Mouse (Mus musculus) embryo, embryonic 10.5 days (tissue): Measurements from ENCODE around the gene Lef1.

ENCODE experiments used
- DNase-seq: peaks from one replicate; pipeline ENCODE4 v3.0.0-alpha.2; 2015; ENCODE audit warnings: low spot score

The Lef1 gene

DNA sequence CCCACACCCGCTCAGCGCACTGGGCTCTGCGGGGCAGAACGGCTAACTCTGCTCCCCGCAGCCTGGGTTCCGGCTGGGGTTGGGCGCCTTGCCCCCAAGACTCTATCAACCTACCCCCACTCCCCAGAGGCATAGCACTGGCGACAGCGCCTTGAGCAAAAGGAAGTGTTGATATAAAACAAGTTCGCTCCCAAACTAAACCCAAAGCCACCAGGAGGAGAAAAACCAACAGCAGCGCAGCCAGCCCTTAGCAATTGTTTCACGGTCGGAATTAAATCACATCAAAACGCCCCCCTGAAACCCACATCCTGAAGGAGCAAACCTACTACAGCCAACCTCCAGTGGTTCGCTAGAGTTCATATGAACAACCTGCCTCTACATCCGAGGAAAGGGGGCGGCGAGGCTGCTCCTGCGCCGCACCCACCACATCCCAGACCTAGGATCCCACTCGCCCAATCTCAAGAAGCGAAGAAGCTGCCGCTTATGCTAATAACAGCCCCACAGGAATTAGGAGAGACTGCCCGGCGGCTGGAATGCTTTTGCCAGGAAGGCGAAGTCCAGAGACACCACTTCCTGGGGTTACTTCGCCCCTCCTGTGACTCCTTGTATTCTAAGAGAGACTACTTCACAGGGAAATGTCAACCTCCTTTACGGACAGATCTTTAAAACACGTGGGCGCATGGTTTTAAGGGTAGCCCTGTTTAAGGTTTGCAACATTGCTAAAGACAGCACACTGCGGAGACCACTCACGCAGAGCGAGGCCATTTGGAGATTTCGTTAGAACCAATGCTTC is 2.8 kb upstream of the Lef1 start:
- DNase-seq: peak; percentile 64

DNA sequence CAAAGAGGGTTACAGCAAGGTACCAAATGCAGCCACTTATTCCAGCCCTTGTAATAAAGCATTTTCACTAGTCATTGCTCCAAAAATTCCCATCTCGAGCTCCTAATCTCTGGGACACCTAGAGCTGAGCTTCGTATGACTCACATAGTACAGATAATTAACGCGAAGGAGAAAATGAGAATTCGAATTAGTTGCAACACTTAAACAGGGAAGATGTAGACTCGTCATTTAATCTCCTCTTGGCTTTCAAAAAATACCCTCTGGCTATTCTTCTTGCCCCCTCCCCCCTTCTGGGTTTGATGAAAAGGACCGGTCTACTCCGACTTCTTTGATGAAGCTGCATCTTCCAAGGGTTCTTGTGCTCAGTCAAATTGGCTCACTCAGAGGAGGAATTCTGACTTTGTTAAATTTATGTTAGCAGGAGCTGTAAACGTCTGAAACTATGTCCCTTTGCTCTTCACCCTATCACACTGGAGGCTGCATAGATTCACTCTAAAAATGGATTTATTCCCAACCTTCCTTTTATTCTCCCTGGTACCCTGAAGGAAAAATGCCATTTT is 2.1 kb upstream of the Lef1 start:
- DNase-seq: peak; percentile 51

DNA sequence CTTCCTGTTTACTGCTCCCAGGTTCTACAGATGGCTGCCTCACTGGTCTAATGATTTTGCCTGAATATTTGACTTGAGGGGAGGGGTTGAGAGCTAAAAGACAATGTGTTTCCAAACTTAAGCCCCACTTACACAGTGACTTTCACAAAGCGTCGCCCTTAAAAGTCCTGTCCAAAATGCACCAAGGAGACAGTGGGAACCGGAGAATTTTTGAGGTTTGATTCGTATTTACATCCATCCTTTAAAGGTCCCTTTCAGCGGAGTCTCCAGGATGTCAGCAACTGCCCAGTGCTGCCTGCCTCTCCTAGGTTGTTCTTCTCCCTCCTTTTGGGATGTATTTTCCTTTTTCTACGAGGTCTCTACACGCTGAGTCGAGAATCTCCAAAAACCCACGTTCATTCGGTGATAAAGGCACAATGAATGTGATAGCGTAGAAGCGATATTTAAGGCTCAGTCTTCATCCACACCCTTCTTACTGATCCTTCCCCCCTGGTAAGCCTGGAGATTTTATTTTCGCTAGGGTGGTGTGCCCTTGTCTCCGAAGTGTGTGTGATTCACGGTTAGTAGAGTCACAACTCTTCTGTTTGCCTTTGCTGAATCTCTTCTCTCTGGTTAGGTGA is 1.1 kb upstream of the Lef1 start:
- peak; percentile 75 for DNase-seq

DNA sequence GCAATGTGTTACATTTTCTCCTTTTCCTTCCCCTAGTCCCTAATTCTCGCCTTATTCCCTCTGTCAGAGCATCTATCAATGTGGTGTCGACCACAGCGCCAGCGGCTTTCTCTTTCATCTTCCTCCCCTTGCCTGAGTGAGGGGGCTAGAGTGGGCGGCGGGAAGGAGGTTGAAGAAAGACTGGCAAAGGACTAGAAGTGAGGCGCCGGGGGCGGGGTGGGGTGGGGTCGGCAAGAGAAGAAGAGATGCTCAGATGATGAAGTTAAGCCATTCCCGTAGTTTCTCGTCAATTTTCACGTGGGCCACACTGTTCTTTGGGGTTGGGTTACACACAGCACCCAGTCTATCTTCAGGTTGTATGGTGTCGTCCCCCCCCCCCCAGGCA is 593 bp upstream of the Lef1 start:
- no peak for DNase-seq

DNA sequence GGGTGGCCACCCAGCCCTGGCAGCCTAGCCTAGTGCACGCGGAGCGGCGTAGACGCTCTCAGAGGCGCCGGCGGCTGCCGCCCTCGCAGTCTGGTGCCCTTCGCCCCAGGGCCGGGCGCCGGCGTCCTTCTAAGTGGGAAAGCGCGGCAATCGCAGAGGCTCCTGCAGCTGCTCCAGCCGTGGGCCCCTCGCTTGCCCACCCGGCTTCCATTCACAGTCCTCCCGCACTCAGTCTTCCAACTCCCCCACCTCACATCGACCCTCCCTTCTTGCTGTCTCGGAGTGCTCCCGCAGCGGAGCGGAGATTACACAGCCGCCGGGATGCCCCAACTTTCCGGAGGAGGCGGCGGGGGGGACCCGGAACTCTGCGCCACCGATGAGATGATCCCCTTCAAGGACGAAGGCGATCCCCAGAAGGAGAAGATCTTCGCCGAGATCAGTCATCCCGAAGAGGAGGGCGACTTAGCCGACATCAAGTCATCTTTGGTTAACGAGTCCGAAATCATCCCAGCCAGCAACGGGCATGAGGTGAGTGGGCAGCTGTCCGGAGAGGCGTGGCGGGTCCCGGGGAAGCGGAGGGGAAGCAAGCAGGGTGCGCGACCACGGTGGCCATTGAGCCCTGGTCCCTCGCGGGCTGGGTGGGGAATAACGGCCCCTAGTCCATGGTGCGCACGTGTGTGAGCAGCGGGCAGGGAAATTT is 1.0 kb downstream of the Lef1 start:
- DNase-seq: peak; percentile 64

DNA sequence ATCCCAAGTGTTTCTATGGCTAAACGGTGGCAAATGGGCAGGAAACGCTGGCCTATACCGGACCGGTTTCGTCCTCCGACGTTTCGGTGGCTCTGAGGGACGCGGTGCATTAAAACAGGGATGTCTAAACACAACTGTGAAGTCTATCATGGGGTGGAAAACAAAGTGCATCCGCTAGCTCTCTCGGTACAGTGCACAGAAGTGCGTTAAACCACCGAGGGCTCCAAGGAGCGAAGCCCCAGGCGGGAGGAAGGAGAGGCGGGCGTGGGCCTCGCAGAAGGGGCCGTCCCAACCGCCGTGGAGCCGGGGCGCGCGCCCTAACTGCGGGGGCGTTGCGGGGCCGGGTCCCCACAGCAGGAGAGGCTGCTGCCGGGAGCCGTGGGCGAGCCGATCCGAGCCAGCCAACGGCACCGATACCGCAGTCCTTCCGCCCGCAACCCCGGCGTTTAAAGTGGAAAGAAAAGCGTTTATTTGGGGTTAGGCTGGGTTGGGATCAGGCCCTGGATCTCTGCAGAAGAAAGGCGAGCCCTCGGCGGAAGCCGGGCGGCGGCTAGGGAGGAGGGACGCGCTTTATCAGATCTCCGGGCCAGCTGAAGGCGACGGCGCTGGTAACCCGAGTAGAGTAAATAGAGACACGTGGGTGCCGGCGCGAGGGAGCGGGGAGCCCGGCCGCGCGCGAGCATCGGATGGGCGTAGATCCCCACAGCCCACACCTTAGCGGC is 1.7 kb downstream of the Lef1 start:
- peak; percentile 86 for DNase-seq

DNA sequence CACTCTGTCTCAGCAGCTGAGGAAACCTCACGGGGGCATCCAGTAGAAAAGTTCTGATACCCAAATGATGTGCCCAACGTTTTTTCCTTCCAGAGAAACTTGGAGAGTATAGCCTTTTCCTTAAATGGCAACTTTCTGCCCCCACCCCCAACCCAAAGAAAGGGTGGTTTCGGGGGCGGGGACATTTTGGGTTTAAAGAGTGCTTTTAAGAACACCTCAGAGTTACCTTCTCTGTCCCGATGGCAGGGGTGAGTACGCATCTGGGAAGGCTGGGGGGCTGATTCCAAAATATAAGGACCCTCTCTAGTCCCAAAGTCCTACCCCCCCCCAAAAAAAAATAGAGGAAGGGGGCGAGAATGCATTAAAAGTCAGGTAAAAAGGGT is 2.3 kb downstream of the Lef1 start:
- no peak for DNase-seq

DNA sequence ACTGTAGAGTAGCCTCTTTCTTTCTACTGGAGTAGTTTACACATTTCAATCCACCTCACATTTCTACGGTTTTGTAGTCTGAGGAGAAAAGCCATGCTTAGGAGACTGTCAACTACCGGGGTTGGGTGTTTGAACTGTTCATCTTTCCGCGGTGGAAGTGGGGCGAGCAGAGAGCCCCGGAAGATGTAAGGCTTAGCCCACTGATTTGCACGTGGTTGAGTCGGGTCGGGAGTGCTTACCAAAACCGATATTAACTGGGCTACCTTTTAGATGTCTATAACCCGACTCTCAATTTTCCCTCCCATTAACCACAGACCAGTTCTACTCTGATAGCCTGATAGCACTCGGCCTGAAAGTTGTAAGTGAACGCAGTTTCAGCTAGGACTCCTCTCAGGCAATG is 2.8 kb downstream of the Lef1 start:
- DNase-seq: peak; percentile 44

DNA sequence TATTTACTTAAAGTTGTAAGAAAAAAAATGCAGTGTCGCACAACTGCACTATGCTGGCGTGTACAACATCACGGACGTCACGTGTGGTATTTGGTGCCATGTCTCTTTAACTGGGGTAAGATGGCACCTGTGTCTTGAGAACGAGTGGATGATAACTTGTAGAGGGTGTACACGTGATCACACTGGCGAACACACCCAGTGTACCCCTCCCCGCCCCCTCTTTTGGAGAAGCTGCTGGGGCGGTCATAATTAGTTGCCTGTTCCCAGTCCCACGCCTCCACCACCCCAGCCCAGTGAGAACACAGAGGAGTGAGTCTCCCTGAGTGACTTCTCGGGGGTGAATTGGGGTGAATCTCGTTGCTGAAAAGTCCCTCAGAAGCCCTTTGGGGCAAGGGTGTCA is 5.8 kb downstream of the Lef1 start:
- no peak for DNase-seq

DNA sequence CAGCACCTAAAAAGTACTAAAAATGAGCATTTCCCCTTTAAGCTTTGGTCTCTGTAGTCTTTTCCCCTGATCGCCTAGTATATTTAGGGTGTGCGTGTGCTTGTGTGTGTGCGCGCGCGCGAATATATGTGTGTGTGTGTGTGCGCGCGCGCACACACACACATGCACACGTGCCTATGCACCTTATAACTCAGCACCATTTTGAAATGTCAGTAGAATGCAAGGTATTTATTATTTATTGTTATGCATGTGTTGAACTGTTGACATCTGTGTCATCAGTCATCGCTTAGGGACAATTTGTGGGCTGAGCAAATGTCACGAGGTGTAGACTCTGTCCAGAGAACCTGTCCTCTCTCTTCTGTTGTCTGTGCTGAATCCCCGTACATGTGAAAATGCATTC is 7.1 kb downstream of the Lef1 start:
- DNase-seq: no peak

DNA sequence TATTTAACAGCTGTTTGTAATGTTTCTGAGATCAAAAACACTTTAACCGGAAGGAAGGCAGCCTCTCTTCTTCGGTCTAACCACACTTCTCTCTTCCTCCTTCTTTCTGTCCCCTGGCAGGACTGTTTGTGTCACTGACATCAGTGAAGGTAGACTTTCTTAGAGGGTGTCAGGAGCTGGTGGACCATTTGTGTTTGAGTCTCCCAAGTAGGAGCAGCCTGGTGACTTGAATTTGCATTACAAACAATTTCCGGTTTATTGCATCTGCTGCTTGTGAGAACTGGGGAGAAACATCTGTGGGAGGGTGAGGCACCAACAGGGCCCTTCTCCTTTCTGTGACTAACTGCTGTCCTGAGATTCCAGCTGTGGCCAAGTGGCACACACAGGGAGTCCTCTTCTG is 7.6 kb downstream of the Lef1 start:
- DNase-seq: no peak

DNA sequence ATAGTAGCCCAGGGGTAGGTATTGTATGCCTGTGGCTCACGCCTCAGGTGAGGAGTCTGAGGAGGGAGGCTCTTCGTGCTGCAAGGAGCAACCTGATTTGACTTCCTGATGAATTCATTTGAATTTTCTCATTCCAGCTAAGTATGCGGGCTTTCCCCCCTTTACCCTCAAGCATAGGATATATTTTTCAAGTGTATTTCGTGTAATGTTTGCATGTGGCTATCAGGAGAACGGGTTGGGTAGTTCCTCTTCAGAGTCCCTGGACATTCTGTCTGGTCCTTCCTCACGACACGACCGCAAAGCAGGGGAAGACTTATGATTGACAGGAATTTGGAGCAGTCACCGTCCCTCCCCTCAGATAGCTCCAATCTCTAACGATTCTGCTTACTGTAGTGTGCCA is 9.2 kb downstream of the Lef1 start:
- no peak for DNase-seq

DNA sequence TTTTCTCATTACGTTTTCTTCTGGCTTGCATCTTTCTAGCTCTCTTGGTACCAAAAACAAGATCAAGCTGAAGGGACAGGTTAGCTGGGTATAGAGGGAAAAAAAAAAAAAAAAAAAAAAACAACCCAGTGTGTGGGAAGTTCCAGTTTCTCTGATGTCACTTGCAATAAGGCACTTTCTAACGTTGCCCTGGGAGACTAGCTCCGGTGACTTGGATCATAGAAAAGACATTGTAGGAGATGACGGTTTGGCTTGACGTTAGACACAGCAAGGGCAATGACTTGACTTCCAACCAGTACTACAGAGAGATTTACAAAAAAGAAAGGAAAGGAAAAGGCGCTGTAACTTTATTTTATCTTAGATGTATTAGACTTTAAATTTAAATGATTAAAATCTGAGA is 13.2 kb downstream of the Lef1 start:
- no peak for DNase-seq

DNA sequence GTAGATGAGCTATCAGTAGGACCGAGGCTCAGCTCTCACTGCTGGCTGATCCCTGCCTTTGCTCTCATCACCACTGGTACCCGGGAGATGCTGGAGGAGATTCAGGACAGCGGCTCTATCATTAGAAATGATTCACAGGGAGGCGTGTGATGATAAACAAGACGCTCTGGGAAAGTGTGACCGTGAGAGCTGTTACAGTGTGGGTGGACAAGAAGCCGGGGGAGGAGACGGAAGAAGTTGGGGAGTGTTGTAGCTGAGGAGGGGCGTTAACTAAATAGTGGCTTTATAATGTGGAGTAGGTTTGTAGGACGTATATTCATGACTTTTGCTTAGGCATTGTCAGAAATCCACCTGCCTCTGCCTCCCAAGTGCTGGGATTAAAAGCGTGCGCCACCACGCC is 15.6 kb downstream of the Lef1 start:
- DNase-seq: no peak

DNA sequence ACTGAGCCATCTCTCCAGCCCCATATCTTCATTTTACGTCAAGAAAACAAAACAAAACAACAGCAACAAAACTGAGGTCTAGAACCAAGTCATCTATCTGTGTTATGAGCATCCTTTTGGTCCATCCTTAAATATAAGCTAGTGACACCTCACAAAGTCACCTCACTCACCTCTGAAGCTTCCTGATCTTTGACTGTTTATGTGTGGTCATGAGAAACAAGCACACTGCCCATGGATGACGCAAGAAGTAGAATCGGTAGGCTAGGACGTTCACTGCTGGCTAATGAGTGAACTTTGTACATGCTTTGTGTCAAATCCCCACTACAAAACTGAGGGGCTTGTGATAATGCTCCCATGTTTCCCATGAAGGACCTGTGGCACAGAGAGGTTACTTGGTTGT is 16.2 kb downstream of the Lef1 start:
- no peak for DNase-seq

DNA sequence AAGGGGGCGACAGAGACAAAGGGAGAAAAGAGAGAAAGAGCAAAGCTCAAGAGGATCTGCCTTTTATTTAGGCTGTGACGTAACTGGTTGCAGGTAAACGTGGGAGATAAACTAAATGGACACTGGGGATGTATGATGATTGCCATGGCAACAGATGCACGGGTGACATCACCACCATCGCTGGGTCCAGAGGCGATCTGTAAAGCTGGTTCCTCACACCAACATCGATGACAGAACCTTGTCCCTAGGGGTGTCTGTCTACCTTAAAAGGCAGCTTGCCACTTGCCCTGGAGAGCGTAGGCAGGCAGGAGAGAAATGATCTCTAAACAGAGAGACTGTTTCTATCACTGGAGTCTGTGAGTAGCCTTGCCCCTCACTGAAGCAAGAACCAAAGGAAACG is 23.7 kb downstream of the Lef1 start:
- no peak for DNase-seq

DNA sequence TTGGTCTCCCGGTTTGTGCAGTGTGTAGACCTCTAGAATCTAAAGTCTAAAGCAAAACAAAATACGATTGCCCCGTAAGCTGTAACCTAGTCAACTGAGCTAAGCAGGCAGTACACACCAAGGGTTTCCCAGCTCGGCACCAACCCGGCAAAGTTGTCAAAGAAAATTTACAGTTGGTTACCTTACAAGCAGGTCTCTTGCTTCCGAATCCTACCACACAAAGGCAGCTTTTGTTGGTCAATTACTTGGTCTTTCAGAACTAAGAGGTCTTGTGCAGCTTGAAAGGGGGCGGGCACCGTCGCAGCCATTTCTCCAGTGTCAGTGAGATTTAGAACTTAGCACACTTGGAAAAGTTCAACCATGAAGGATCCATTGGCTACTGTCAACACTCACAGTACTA is 25.2 kb downstream of the Lef1 start:
- peak; percentile 57 for DNase-seq

DNA sequence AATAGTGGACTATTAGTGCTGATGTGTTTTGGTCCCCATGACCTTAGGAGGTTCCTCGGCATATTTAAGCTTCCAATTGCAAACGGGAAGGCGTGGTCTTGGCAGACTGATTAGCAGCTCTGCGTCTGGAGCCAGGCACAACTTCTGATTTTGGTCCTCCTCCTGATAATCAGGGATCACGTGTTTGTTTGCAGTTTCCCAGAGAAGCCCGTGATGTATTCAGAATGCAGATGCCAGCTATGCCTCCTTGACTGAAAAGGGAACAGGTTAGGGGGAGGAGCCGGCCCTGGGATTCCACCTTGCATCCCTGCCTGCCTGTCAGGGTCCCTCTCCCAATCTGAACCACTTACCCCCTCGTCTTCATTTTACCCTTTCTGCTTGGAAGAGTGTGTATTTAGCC is 26.2 kb downstream of the Lef1 start:
- DNase-seq: peak; percentile 56

DNA sequence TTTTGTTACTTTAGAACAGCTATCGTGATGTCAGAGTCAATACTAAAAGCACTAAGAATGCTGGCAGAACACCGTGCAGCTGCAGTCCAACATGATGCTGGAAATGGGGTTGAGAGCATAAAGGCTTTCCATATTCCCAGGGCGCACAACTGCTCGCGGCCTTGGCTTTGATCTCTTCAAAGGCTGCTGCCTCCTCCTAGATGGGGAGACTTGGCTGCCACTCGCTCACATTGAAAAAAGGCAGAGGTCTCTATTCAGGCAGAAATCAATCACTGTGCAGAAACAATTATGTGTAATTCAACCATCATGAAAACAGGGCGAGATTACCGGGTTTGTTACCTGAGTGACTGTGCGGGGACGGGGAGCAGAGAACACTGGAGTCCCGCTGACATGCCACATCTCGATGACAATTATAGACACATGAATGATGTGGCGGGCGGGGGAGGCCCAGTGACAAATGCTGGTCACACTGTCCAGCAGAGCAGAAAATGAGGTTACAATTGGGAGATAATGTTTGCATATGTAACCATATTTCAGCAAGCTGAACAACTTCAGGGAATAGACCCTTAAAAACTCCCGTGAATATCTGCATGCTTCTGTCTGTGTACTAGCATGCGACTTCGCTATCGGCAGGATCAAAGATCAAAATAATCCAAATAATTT is 27.0 kb downstream of the Lef1 start:
- DNase-seq: peak; percentile 85

DNA sequence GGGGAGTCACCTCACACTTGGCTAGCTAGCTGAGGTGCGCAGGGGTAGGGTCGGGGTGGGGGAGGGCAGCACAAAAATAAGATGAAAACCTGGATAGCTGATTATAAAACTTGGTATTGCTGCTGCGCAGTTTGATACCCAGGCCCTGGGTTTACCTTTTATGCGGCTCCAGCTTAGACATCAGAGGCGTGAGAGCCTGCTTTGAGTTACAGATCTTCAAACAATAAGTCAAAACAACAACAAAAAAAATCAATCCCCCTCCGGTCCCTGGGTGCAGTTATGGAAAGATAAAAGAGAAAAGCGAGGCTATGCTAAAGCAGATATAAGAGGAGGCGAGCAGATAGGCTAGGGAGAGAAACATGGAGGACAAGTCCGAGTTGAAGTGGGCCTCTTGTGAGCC is 28.0 kb downstream of the Lef1 start:
- no peak for DNase-seq

DNA sequence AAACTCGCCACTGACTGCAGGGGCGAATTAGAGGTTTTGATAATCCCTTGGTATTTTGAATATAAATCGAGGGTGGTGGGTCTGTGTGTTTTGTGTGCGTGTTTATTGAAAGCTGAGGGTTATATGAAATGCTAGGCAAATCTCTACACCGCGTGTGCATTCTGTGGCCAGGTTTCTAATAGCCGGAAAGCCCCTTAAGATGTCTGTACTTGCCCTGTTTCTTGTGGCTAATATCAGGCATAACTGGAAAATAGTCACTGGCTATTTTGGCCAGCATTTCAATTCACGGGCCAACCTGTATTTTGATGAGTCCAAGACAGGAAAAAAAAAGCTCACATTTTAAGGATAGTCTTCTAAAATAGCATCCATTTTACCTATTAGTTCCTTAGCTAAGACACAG is 28.5 kb downstream of the Lef1 start:
- no peak for DNase-seq
